Mouse (Mus musculus) brain, embryonic 14.5 days (tissue): ENCODE measurements around the gene Sox6.

Source experiments
- CTCF ChIP-seq: fragments of 200-500 bp; IDR thresholded peaks from 2 replicates; pipeline ENCODE4 v1.5.1; 2012; ENCODE audit warnings: inconsistent platforms, mild to moderate bottlenecking, moderate library complexity, borderline replicate concordance; ENCODE audit not compliant: insufficient read depth, insufficient read length; ENCODE audit errors: extremely low read depth
- POLR2A ChIP-seq: fragments of 200-500 bp; IDR thresholded peaks from 2 replicates; pipeline ENCODE4 v1.6.1; 2012; ENCODE audit warnings: mild to moderate bottlenecking, inconsistent platforms, borderline replicate concordance; ENCODE audit not compliant: poor library complexity, insufficient read depth, insufficient read length, severe bottlenecking; ENCODE audit errors: extremely low read depth

- TF ChIP-seq POLR2A = no peak
- no peak for TF ChIP-seq CTCF
Measured at GRCm38 (mm10) chr7:115872903-115873302, 165.7 kb downstream of the Sox6 start.
